Mouse (Mus musculus) brain, embryonic 14.5 days (tissue): ENCODE measurements around the gene Magel2.

Experiments used
- CTCF ChIP-seq: fragments of 200-500 bp; IDR thresholded peaks from 2 replicates; pipeline ENCODE4 v1.5.1; 2012; ENCODE audit warnings: inconsistent platforms, mild to moderate bottlenecking, moderate library complexity, borderline replicate concordance; ENCODE audit not compliant: insufficient read depth, insufficient read length; ENCODE audit errors: extremely low read depth
- POLR2A ChIP-seq: fragments of 200-500 bp; IDR thresholded peaks from 2 replicates; pipeline ENCODE4 v1.6.1; 2012; ENCODE audit warnings: mild to moderate bottlenecking, inconsistent platforms, borderline replicate concordance; ENCODE audit not compliant: poor library complexity, insufficient read depth, insufficient read length, severe bottlenecking; ENCODE audit errors: extremely low read depth

DNA sequence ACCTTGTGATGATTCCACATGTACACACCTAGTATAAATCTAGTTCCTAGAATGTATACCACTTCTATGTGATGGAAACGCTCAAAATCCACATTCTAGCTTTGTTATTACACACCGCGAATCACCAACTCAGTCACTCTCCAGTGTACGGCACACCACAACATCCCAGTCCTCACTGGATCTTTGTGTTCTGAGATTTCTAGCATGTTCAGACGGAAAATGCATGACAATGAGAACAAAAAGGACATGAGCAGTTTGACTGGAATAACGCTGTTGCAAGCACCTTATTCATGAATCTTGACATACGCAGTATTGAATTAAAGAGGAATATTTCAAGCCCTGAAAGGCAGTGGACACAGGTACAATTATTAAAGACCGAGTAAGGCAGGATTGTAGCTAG lies 10.1 kb upstream of the Magel2 start:
- no peak for TF ChIP-seq CTCF
- no peak for TF ChIP-seq POLR2A
